Mouse (Mus musculus): ENCODE measurements around the gene Dpf1. TPM values are rescaled to one million over a fixed set of nuclear protein-coding genes. Genes with fewer than 3 reads are reported as not detected.

Dpf1 gene
- 0.70 and 0.72 TPM in 2 replicates for polyA plus RNA-seq (2015; fragmentation: Nextera tagmentation; extraction: Ambion mirVana)

DNA sequence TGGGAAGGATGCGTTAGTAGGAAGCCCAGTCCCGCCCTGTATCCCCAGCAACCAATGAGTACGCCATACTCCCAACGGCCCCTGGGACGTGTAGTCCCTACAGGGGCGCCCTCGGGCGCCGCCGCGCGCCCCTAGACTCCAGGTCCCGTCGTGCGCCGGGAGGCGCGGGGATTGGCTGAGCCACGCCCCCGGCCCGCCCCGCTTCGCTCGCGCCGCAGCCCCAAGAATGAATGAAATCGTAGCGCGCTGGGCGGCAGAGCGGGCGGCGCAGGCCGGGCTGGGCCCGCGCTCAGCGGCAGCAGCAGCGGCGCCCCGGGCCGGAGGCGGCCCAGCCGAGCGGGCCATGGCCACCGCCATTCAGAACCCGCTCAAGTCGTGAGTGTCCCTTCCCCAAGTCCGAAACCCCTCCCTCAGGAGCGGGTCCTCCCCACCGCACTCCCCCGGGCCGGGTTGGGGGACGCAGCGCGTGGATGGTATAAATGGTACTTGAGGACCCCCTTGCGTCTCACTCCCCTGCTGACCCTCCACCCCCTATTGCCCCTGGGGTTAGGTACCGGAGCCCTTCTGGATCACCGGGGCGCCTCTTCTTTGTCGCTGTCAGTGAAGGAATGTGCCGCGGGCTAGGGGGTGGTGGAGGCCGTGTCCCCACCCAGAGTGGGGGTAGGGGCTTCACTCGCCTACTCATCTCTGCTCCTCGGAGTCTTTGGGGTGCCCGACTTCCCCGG is at the start of gene Dpf1:
Gene Dpf1 (plus strand): TSS at position 214 of the 725 bp plus-strand sequence.
- H3K27me3 ChIP-seq (ENCODE audit: insufficient read depth, low read length) = peaks cover 22% of the 10 kb centered on the region
- H3K4me3 ChIP-seq (replicated peaks; ENCODE audit: low read depth, low read length) = peak within 1 kb of the TSS; percentile 46
- ATAC-seq (replicated peaks; ENCODE audit: low FRiP score, low read depth) = peak; percentile 74
- H3K4me2 ChIP-seq (ENCODE audit: low read length) = peak within 1 kb of the TSS; percentile 88
- no peaks in the 10 kb centered on the region for H3K36me3 ChIP-seq (ENCODE audit: insufficient read depth, low read length)
- peaks cover 27% of the 10 kb centered on the region for H3K4me1 ChIP-seq (replicated peaks; ENCODE audit: insufficient read depth, low read length)
- no peaks in the 10 kb centered on the region for H3K9me3 ChIP-seq (replicated peaks; ENCODE audit: low read length)
- H3K27ac ChIP-seq = no peak within 1 kb of the TSS
- peak; percentile 4; the same call in 1 of the 2 replicates for TF ChIP-seq CTCF (IDR thresholded peaks at IDR 0.05; ENCODE audit: low read depth)
- peak within 1 kb of the TSS; percentile 47 for H3K9ac ChIP-seq (ENCODE audit: low read depth, low read length)
- WGBS = under 1% methylated on average over 66 of the region's 67 CpGs
- DNase-seq (ENCODE audit: low spot score) = peak; percentile 92

GRCm38 (mm10) chr7:29255875-29256274 is 47.9 kb upstream of the Dpf1 start:
- 74% methylated on average over 4 of the region's 4 CpGs for WGBS
- DNase-seq (ENCODE audit: low spot score) = no peak
- H3K4me3 ChIP-seq (replicated peaks; ENCODE audit: low read depth, low read length) = no peak overlapping the region
- ATAC-seq (replicated peaks; ENCODE audit: low FRiP score, low read depth) = no peak
- H3K9ac ChIP-seq (ENCODE audit: low read depth, low read length) = no peak overlapping the region
- no peaks in the 10 kb centered on the region for H3K27me3 ChIP-seq (ENCODE audit: insufficient read depth, low read length)
- no peak overlapping the region for H3K4me2 ChIP-seq (ENCODE audit: low read length)
- H3K27ac ChIP-seq = no peak overlapping the region
- no peaks in the 10 kb centered on the region for H3K9me3 ChIP-seq (replicated peaks; ENCODE audit: low read length)
- TF ChIP-seq CTCF (IDR thresholded peaks at IDR 0.05; ENCODE audit: low read depth) = no peak
- no peaks in the 10 kb centered on the region for H3K36me3 ChIP-seq (ENCODE audit: insufficient read depth, low read length)
- 0 out of 2 replicates have a peak, but pooled peaks cover 8% of the 10 kb centered on the region for H3K4me1 ChIP-seq (replicated peaks; ENCODE audit: insufficient read depth, low read length)

DNA sequence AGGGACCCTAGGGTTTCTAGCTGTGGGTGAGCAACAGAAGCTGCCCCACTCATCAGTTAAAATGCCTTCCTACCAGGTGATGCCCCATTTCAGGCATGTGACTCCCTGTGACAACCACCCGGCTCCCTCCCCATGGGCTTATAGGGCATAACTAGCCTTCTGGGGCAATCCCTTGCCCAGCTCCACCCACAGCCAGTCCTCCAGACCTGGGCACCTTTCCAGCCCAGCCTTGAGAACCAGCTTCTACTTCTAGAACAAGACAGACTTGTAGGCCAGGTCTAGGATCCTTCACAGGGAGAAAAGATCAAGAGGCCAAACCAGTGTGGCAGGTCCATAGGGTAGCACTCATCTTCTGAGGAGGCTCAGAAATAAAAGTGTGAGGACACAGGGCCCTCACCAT is 46.4 kb upstream of the Dpf1 start:
- no peaks in the 10 kb centered on the region for H3K36me3 ChIP-seq (ENCODE audit: insufficient read depth, low read length)
- no peaks in the 10 kb centered on the region for H3K9me3 ChIP-seq (replicated peaks; ENCODE audit: low read length)
- WGBS = 87% methylated on average over 1 of the region's 1 CpGs
- no peak overlapping the region for H3K4me3 ChIP-seq (replicated peaks; ENCODE audit: low read depth, low read length)
- no peak overlapping the region for H3K27ac ChIP-seq
- H3K4me1 ChIP-seq (replicated peaks; ENCODE audit: insufficient read depth, low read length) = 0 out of 2 replicates have a peak, but pooled peaks cover 14% of the 10 kb centered on the region
- ATAC-seq (replicated peaks; ENCODE audit: low FRiP score, low read depth) = no peak
- no peak overlapping the region for H3K9ac ChIP-seq (ENCODE audit: low read depth, low read length)
- no peaks in the 10 kb centered on the region for H3K27me3 ChIP-seq (ENCODE audit: insufficient read depth, low read length)
- no peak overlapping the region for H3K4me2 ChIP-seq (ENCODE audit: low read length)
- no peak for TF ChIP-seq CTCF (IDR thresholded peaks at IDR 0.05; ENCODE audit: low read depth)
- no peak for DNase-seq (ENCODE audit: low spot score)

- ATAC-seq (replicated peaks; ENCODE audit: low FRiP score, low read depth) = no peak; the same call in 1 of the 2 replicates
- no peak overlapping the region for H3K4me3 ChIP-seq (replicated peaks; ENCODE audit: low read depth, low read length)
Observed at GRCm38 (mm10) chr7:29259781-29260730, 43.7 kb upstream of the Dpf1 start.

DNA sequence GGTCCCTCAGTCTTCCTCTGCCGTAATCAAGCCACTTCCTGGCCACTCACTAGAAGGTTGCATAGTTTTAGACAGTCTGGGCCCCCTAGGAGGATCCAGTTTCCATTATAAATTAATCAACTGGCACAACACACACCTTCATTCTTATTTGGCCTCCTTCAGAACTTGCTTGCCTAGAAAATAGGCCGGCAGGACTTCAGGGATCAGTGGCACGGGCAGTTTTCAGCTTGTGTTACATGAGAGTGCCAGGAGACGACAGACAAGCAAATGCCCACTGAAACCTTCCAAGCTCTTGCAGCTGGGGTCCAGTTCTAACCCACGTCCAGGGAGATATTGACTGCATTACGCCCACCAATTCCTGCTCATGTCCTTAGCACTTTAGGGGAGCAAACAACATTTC is 41.6 kb upstream of the Dpf1 start:
- Histone ChIP-seq H3K27me3 (ENCODE audit: insufficient read depth, low read length) (no peaks in the 10 kb centered on the region), H3K9ac (ENCODE audit: low read depth, low read length) (0 out of 2 replicates have a peak overlapping the region, but pooled peaks have one; percentile 13), H3K36me3 (ENCODE audit: insufficient read depth, low read length) (no peaks in the 10 kb centered on the region), H3K9me3 (replicated peaks; ENCODE audit: low read length) (no peaks in the 10 kb centered on the region), H3K4me1 (replicated peaks; ENCODE audit: insufficient read depth, low read length) (0 out of 2 replicates have a peak, but pooled peaks cover 5% of the 10 kb centered on the region), H3K27ac (peak overlapping the region; percentile 50), H3K4me3 (replicated peaks; ENCODE audit: low read depth, low read length) (no peak overlapping the region), H3K4me2 (ENCODE audit: low read length) (no peak overlapping the region)
- WGBS = 42% methylated on average over 6 of the region's 6 CpGs
- TF ChIP-seq CTCF (IDR thresholded peaks at IDR 0.05; ENCODE audit: low read depth) = no peak
- no peak for ATAC-seq (replicated peaks; ENCODE audit: low FRiP score, low read depth)
- DNase-seq (ENCODE audit: low spot score) = peak; percentile 43

More at GRCm38 (mm10) chr7:29259781-29260730, 43.7 kb upstream of the Dpf1 start:
- H3K4me2 ChIP-seq (ENCODE audit: low read length) = no peak overlapping the region
- H3K4me1 ChIP-seq (replicated peaks; ENCODE audit: insufficient read depth, low read length) = 0 out of 2 replicates have a peak, but pooled peaks cover 5% of the 10 kb centered on the region
- no peaks in the 10 kb centered on the region for H3K36me3 ChIP-seq (ENCODE audit: insufficient read depth, low read length)
- TF ChIP-seq CTCF (IDR thresholded peaks at IDR 0.05; ENCODE audit: low read depth) = no peak
- H3K27ac ChIP-seq = no peak overlapping the region
- no peak for DNase-seq (ENCODE audit: low spot score)
- no peaks in the 10 kb centered on the region for H3K27me3 ChIP-seq (ENCODE audit: insufficient read depth, low read length)
- WGBS = 73% methylated on average over 10 of the region's 10 CpGs
- H3K9ac ChIP-seq (ENCODE audit: low read depth, low read length) = no peak overlapping the region
- no peaks in the 10 kb centered on the region for H3K9me3 ChIP-seq (replicated peaks; ENCODE audit: low read length)

DNA sequence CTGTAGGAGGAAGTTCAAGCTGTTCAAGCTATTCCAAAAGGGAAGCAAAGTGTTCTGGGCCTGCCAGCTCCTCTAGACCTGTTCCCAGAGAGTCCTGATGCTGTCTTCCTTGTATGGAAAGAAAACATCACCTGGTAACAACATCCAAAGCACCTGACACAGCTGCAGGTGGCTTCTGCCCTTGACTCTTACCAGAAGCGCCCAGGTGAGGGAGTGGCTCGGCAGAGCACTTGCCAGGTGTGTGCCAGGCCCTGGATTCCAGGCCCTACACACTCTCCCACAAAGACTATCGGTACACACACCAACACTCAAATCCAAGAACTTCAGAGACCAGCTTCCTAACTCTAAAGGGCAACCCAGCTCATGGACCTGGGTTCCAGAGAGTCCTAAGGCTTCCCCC is 39.9 kb upstream of the Dpf1 start:
- no peak for ATAC-seq (replicated peaks; ENCODE audit: low FRiP score, low read depth)
- Histone ChIP-seq H3K27me3 (ENCODE audit: insufficient read depth, low read length) (no peaks in the 10 kb centered on the region), H3K36me3 (ENCODE audit: insufficient read depth, low read length) (no peaks in the 10 kb centered on the region), H3K4me2 (ENCODE audit: low read length) (no peak overlapping the region), H3K27ac (no peak overlapping the region), H3K9me3 (replicated peaks; ENCODE audit: low read length) (no peaks in the 10 kb centered on the region), H3K4me1 (replicated peaks; ENCODE audit: insufficient read depth, low read length) (0 out of 2 replicates have a peak, but pooled peaks cover 5% of the 10 kb centered on the region), H3K4me3 (replicated peaks; ENCODE audit: low read depth, low read length) (no peak overlapping the region), H3K9ac (ENCODE audit: low read depth, low read length) (no peak overlapping the region)
- 90% methylated on average over 3 of the region's 3 CpGs for WGBS
- no peak for TF ChIP-seq CTCF (IDR thresholded peaks at IDR 0.05; ENCODE audit: low read depth)
- DNase-seq (ENCODE audit: low spot score) = no peak
